ENCODE assay signal across 9 mouse cellular contexts in the genomic region with DNA sequence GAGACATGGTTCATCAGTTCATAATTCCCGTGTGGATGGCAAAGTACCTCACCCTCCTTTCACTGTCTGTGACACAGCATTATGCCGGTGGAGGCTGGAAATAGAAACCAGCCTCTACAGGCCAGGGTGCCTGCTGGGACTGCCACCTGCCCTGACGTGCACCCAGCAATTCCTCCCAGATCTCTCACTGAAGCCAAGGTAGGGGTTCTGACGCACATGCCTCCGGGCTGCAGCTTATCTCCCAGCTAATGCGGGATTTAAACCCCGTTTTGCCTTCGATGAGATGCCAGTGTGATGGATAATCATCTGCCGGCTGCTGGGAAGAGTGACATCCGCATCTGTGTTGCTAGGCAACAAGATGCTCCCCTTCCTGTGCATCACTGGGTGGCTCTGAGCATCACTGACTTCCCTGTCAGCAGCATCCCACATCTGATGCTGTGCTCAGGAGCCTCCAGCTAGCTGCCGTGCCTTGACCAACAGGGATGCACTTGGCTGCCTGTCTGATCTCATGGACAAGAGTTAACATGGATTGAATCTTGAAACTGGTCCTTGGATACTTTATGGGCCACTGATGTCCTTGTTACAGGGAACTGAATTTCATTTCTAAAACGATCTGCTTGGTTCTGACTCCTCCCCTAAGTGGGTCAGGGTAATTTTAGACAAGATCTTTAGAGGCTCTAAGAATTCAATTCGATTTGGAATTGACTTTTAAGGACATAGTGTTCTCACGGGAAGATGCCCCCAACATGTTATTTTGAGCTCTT.
A peak's percentile ranks its signal among the peaks of the same experiment; 100 is the strongest.
DNase-seq lines count a peak whose midpoint lies in the region; ATAC-seq and TF ChIP-seq lines count a peak whose summit lies in the region.
"Had no signal": no experiment of that assay in that cellular context is flagged by ENCODE, and none has a peak within 500 bp of the region (broad histone marks: within the 10 kb centered on the region; RNA-seq: fewer than 3 reads in every experiment).

No protein-coding gene starts in this region.

- 19% methylated on average over 14 of the region's 14 CpGs for WGBS in midbrain, embryonic 15.5 days
- 50% methylated on average over 14 of the region's 14 CpGs for WGBS in lung, adult 2 months

- no peaks in the 10 kb centered on the region for H3K27me3 ChIP-seq in midbrain, embryonic 15.5 days (replicated peaks)
- H3K27me3 ChIP-seq: embryonic facial prominence, embryonic 15.5 days had no signal

- intact Hi-C loops in gastrocnemius, postnatal 36 days (cut with DNase I), result no loop called here

- no peak for TF ChIP-seq POLR2A in lung, adult 2 months (IDR thresholded peaks at IDR 0.05; ENCODE audit: borderline replicate concordance, extremely low read depth, low read depth, low read length)

- H3K4me2 ChIP-seq in midbrain, embryonic 15.5 days, result peak overlapping the region; percentile 49
- H3K4me2 ChIP-seq: embryonic facial prominence, embryonic 15.5 days had no signal

- peak overlapping the region; percentile 87 for H3K27ac ChIP-seq in layer of hippocampus, adult 2 months
- H3K27ac ChIP-seq in midbrain, embryonic 15.5 days, result peak overlapping the region; percentile 83
- H3K27ac ChIP-seq: embryonic facial prominence, embryonic 15.5 days had no signal

- DNase-seq in brain, embryonic 18.5 days (ENCODE audit: low read depth, low spot score), result peak; percentile 66
- DNase-seq in cerebellum, postnatal 36 days, result peak; percentile 70 to 73
- DNase-seq in layer of hippocampus, adult 2 months (ENCODE audit: low spot score in 2 of 2), result peak; percentile 55 to 70
- no peak for DNase-seq in lung, adult 2 months
- no peak for DNase-seq in urinary bladder, postnatal 10 days (ENCODE audit: low spot score)
- DNase-seq in gastrocnemius, postnatal 36 days, result no peak

- H3K36me3 ChIP-seq in midbrain, embryonic 15.5 days (replicated peaks), result no peaks in the 10 kb centered on the region
- H3K36me3 ChIP-seq: embryonic facial prominence, embryonic 15.5 days had no signal

- H3K4me1 ChIP-seq in midbrain, embryonic 15.5 days, result peaks cover 17% of the 10 kb centered on the region
- no peaks in the 10 kb centered on the region for H3K4me1 ChIP-seq in lung, adult 2 months (ENCODE audit: control insufficient read depth, insufficient read depth, low read length)
- H3K4me1 ChIP-seq: embryonic facial prominence, embryonic 15.5 days had no signal

- no peak for TF ChIP-seq CTCF in layer of hippocampus, adult 2 months (conservative IDR thresholded peaks at IDR 0.05)
- no peak for TF ChIP-seq CTCF in lung, adult 2 months (IDR thresholded peaks at IDR 0.05; ENCODE audit: insufficient read depth, low read length)

- peak overlapping the region; percentile 27 for H3K9ac ChIP-seq in midbrain, embryonic 15.5 days
- H3K9ac ChIP-seq: embryonic facial prominence, embryonic 15.5 days had no signal

- H3K9me3 ChIP-seq in midbrain, embryonic 15.5 days, result no peaks in the 10 kb centered on the region
- H3K9me3 ChIP-seq: embryonic facial prominence, embryonic 15.5 days had no signal

- peak overlapping the region; percentile 28 for H3K4me3 ChIP-seq in layer of hippocampus, adult 2 months
- H3K4me3 ChIP-seq in midbrain, embryonic 15.5 days, result peak overlapping the region; percentile 24
- no peak overlapping the region for H3K4me3 ChIP-seq in lung, adult 2 months (replicated peaks; ENCODE audit: extremely low read depth, low read depth, low read length)
- H3K4me3 ChIP-seq: embryonic facial prominence, embryonic 15.5 days had no signal

- ATAC-seq in midbrain, embryonic 15.5 days (replicated peaks), result peak; percentile 94
- no peak for ATAC-seq in erythroblast, adult 5-6 weeks (replicated peaks; ENCODE audit: low FRiP score, poor library complexity, severe bottlenecking)

Comparison
In these comparisons a context has a peak if more than half of its experiments do, and no peak if none do; other contexts are left out.
1. DNase-seq: peak in brain, embryonic 18.5 days (single experiment), cerebellum, postnatal 36 days (2 of 2) and layer of hippocampus, adult 2 months (2 of 2); none in lung, adult 2 months (single experiment), urinary bladder, postnatal 10 days (single experiment) and gastrocnemius, postnatal 36 days (0 of 2).